Mouse (Mus musculus): ENCODE results near the gene Afap1l2. TPM values are rescaled to one million over a fixed set of nuclear protein-coding genes. Genes with fewer than 3 reads are reported as not detected.

The Afap1l2 gene
- polyA plus RNA-seq, 2 experiments, result 6.8 TPM

DNA sequence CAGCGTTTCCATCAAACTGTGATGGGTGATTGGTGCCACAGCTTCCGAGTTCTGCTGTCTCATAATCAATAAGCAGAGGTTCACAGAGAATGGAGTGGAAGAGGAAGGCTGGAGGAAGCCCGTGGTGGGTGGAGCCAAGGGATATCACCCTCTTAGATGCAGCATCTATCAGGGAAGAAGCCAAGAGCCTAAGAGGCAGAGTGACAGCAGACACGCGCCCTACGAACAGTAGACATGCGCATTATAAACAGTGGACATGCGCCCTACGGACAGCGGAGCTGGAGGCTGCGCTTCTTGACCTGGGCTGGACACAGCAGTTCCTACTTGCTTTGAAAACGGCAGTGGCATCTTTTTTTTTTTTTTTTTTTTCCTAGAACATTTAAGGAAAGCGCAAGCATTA lies 53.2 kb downstream of the Afap1l2 start:
- 90% methylated on average over 13 of the region's 13 CpGs for WGBS

DNA sequence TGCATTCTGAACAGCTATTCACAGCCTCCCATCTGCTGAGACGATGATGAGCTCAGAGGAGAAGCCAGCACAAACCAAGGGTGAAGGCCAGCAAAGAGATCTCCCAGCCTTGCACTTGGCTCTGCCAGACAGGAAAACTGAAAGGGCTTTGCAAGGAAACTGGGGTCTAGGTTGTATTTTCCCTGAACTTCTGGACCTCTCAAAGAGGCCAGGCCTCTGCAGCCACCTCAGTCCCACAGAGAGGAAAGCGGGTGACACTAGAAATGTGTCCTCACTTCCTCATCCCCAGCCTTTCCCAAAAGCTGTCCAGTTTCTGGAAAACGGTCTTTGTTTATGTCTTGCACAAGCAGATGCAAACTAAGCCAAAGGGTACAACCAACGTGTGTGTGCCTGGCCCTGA lies 54.2 kb downstream of the Afap1l2 start:
- ATAC-seq (ENCODE audit: low FRiP score, low read depth), result no peak
- Histone ChIP-seq H3K9ac (ENCODE audit: low read depth, low read length, severe bottlenecking) (no peak overlapping the region), H3K27me3 (ENCODE audit: control insufficient read depth, insufficient read depth, low read length) (no peaks in the 10 kb centered on the region), H3K36me3 (ENCODE audit: control insufficient read depth, insufficient read depth, low read length) (no peaks in the 10 kb centered on the region), H3K27ac (replicated peaks; ENCODE audit: low read depth, low read length) (no peak overlapping the region), H3K4me2 (replicated peaks; ENCODE audit: low read depth, low read length, severe bottlenecking) (no peak overlapping the region), H3K9me3 (ENCODE audit: control insufficient read depth, low read length) (no peaks in the 10 kb centered on the region), H3K4me1 (ENCODE audit: control insufficient read depth, insufficient read depth, low read length) (no peaks in the 10 kb centered on the region; the same call in 1 of the 2 replicates), H3K4me3 (replicated peaks; ENCODE audit: low read length) (no peak overlapping the region)
- WGBS, result 86% methylated on average over 4 of the region's 4 CpGs
- no peak for DNase-seq (ENCODE audit: low spot score)
- no peak for TF ChIP-seq POLR2A (IDR thresholded peaks at IDR 0.05; ENCODE audit: borderline replicate concordance, extremely low read depth, insufficient read depth, insufficient read length)

More for the DNA sequence above, 53.2 kb downstream of the Afap1l2 start:
- H3K27ac ChIP-seq (replicated peaks; ENCODE audit: low read depth, low read length), result no peak overlapping the region
- no peaks in the 10 kb centered on the region for H3K36me3 ChIP-seq (ENCODE audit: control insufficient read depth, insufficient read depth, low read length)
- no peak for DNase-seq (ENCODE audit: low spot score)
- H3K9ac ChIP-seq (ENCODE audit: low read depth, low read length, severe bottlenecking), result no peak overlapping the region
- no peak for ATAC-seq (ENCODE audit: low FRiP score, low read depth)
- H3K4me1 ChIP-seq (ENCODE audit: control insufficient read depth, insufficient read depth, low read length), result no peaks in the 10 kb centered on the region; the same call in 1 of the 2 replicates
- H3K4me3 ChIP-seq (replicated peaks; ENCODE audit: low read length), result no peak overlapping the region
- H3K4me2 ChIP-seq (replicated peaks; ENCODE audit: low read depth, low read length, severe bottlenecking), result no peak overlapping the region
- no peaks in the 10 kb centered on the region for H3K9me3 ChIP-seq (ENCODE audit: control insufficient read depth, low read length)
- H3K27me3 ChIP-seq (ENCODE audit: control insufficient read depth, insufficient read depth, low read length), result no peaks in the 10 kb centered on the region
- TF ChIP-seq POLR2A (IDR thresholded peaks at IDR 0.05; ENCODE audit: borderline replicate concordance, extremely low read depth, insufficient read depth, insufficient read length), result no peak

DNA sequence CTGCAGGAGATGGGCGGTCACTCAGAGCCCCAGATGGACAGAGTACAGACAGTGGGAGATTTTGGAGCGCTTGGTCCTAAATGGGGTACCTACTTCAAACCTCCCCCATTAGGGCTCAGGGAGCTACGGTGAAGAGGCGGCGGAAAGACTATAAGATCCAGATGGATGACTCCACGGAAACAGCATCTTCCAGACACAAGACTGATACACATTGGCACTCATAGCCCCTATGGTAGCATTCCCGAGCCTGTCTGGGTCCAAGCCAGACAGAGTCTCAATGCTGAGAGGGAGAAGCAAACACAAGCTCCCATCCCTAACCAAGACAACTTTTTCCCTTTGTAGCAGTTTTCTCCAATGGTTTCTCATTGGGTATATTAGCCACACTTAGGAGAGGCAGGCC lies 57.2 kb downstream of the Afap1l2 start:
- Histone ChIP-seq H3K27ac (replicated peaks; ENCODE audit: low read depth, low read length) (no peak overlapping the region), H3K36me3 (ENCODE audit: control insufficient read depth, insufficient read depth, low read length) (no peaks in the 10 kb centered on the region), H3K4me3 (replicated peaks; ENCODE audit: low read length) (no peak overlapping the region), H3K9me3 (ENCODE audit: control insufficient read depth, low read length) (no peaks in the 10 kb centered on the region), H3K4me2 (replicated peaks; ENCODE audit: low read depth, low read length, severe bottlenecking) (no peak overlapping the region), H3K4me1 (ENCODE audit: control insufficient read depth, insufficient read depth, low read length) (peaks cover 2% of the 10 kb centered on the region; the same call in 1 of the 2 replicates), H3K9ac (ENCODE audit: low read depth, low read length, severe bottlenecking) (no peak overlapping the region), H3K27me3 (ENCODE audit: control insufficient read depth, insufficient read depth, low read length) (no peaks in the 10 kb centered on the region)
- DNase-seq (ENCODE audit: low spot score) (no peak), ATAC-seq (ENCODE audit: low FRiP score, low read depth) (no peak)
- WGBS, result 81% methylated on average over 7 of the region's 7 CpGs
- no peak for TF ChIP-seq POLR2A (IDR thresholded peaks at IDR 0.05; ENCODE audit: borderline replicate concordance, extremely low read depth, insufficient read depth, insufficient read length)

DNA sequence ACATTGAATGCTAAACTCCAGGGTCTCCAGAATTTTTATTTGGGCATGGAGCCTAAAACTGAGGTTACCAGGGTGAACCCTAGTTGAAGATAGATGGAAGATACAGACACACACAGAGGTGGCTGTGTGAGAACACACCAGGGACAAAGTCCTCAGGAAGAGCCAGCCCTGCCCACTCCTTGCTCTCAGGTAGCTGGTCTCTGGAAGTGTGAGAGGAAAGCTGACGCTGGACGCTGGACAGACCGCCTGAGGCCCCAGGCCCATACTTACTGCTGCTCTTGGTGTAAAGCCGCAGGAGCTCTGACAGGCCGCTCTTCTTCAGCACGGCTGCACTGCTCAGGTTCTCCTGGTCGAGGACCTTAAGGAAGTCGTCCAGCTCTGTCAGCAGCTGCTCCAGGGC lies 58.2 kb downstream of the Afap1l2 start:
- Histone ChIP-seq H3K36me3 (ENCODE audit: control insufficient read depth, insufficient read depth, low read length) (no peaks in the 10 kb centered on the region), H3K9me3 (ENCODE audit: control insufficient read depth, low read length) (no peaks in the 10 kb centered on the region), H3K4me2 (replicated peaks; ENCODE audit: low read depth, low read length, severe bottlenecking) (no peak overlapping the region), H3K4me1 (ENCODE audit: control insufficient read depth, insufficient read depth, low read length) (peaks cover 6% of the 10 kb centered on the region; the same call in 1 of the 2 replicates), H3K27ac (replicated peaks; ENCODE audit: low read depth, low read length) (no peak overlapping the region), H3K9ac (ENCODE audit: low read depth, low read length, severe bottlenecking) (no peak overlapping the region), H3K27me3 (ENCODE audit: control insufficient read depth, insufficient read depth, low read length) (no peaks in the 10 kb centered on the region), H3K4me3 (replicated peaks; ENCODE audit: low read length) (no peak overlapping the region)
- DNase-seq (ENCODE audit: low spot score) (no peak), ATAC-seq (ENCODE audit: low FRiP score, low read depth) (no peak)
- no peak for TF ChIP-seq POLR2A (IDR thresholded peaks at IDR 0.05; ENCODE audit: borderline replicate concordance, extremely low read depth, insufficient read depth, insufficient read length)
- 61% methylated on average over 8 of the region's 8 CpGs for WGBS

DNA sequence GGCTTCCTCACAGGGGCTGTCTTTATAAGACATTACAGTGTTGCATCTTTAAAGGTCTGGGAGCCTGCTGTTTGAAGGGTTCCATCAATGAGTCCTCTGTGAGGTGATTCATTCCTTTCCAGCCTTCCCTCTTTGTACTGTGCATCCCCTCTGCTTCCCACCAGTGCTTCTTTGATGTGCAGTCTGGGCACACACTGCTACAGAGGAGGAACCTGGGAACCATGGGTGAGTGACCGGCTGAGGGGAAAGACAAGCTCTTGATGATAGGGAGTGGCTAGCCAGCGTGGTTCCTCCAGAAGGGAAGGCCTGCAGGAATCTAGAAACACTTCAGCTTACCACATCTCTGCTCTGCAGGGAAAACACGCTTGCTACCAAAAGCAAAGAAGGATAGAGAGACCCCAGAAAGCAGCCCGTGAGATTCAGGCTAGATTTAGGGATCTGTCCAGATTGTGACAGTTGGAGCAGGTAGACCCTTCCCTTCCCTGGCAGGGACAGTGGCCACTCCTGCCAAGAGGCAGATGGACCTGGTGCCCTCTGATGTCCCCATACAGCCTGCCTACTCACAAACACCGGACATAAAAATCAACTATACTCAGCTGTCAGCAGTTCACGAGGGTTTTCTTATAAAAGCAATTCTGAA lies 59.9 kb downstream of the Afap1l2 start:
- no peak overlapping the region for H3K27ac ChIP-seq (replicated peaks; ENCODE audit: low read depth, low read length)
- H3K27me3 ChIP-seq (ENCODE audit: control insufficient read depth, insufficient read depth, low read length), result no peaks in the 10 kb centered on the region
- no peak for ATAC-seq (ENCODE audit: low FRiP score, low read depth)
- no peak overlapping the region for H3K4me2 ChIP-seq (replicated peaks; ENCODE audit: low read depth, low read length, severe bottlenecking)
- H3K4me3 ChIP-seq (replicated peaks; ENCODE audit: low read length), result no peak overlapping the region
- no peaks in the 10 kb centered on the region for H3K36me3 ChIP-seq (ENCODE audit: control insufficient read depth, insufficient read depth, low read length)
- WGBS, result 70% methylated on average over 6 of the region's 6 CpGs
- H3K9ac ChIP-seq (ENCODE audit: low read depth, low read length, severe bottlenecking), result no peak overlapping the region
- TF ChIP-seq POLR2A (IDR thresholded peaks at IDR 0.05; ENCODE audit: borderline replicate concordance, extremely low read depth, insufficient read depth, insufficient read length), result no peak
- no peak for DNase-seq (ENCODE audit: low spot score)
- no peaks in the 10 kb centered on the region for H3K9me3 ChIP-seq (ENCODE audit: control insufficient read depth, low read length)
- H3K4me1 ChIP-seq (ENCODE audit: control insufficient read depth, insufficient read depth, low read length), result peaks cover 6% of the 10 kb centered on the region; the same call in 1 of the 2 replicates
